Mouse (Mus musculus) thymus, postnatal 14 days (tissue): ENCODE measurements around the gene Pxylp1.

ENCODE experiments used
- DNase-seq: peaks from one replicate; pipeline ENCODE4 v3.0.0; 2021

Gene Pxylp1

DNA sequence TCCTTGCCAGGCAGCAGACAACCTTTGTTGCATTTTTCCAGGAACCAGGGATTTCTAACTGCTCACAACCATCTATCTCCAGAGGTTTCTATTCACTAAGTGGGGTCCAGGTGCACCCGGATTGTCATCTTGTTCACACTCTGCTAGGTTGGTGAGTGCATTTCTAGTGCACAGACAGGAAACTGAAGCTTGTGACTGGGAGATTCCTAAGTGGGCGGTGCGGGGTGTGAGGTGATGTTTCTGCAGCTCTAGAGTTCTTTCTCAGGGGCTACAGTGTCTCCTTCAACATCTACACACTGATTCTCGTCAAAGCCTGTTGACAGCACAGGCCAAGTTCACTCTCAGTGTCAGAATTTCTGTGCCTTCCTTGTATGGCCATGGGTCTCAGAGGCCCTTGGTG is 34.6 kb downstream of the Pxylp1 start:
- DNase-seq, result no peak

DNA sequence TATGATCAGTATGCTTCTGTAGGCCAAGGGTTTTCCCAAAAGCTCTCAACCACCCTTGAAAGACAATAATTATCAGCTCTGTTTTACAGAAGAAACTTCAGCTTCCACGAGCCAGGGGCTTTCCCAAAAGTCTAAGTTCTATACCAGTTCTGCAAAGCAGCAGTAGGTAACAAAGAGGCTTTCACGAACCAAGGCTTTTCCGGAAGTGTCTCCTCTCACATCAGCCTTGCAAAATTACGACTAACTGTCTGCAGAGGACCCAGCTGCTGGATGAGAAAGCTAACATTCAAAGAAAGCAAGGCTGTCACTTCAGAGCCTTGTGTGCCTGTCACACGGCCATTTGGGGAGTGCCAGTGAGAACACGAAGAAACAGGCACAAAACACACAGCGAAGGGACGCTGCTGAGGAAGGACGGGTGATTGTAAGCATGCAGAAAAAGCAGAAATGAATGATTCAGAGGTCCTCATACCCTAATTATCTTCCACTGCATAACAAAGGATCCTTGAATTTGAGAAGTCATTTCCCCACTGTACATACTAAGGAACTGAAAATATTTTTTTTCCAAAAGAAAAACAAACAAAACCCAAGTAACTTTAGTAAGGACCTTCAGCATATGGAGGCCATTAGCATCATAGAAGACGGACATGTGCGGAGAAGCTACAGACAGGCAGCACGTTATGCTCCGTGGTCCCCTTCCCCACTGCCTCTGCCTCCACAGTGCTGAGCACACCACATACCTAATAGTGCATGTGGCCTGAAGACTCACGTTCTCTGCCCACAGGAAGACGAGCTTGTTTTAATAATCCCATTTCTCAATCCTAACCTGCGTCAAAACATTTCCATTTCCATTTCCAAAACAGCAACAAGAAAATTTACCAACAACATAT is 38.9 kb downstream of the Pxylp1 start:
- peak; percentile 15 for DNase-seq

DNA sequence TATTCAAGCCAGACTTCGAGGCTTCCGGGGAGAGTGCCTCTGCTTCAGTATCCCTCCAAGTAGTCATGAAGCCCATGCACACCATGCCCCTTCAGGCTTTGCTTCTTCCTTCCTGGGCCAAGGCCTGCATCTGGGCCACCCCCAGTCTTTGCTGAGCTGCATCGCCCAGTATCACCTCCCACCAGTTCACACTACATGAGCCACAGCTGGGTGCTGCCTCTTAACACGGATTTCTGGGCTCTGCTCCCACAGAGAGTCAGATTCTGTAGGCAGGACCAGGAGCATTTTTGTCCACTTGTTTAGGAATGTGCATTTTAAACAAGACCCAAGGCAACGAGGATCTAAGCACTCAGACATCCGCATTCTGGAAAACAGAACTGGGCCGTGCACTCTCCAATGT is 40.8 kb downstream of the Pxylp1 start:
- DNase-seq, result no peak

DNA sequence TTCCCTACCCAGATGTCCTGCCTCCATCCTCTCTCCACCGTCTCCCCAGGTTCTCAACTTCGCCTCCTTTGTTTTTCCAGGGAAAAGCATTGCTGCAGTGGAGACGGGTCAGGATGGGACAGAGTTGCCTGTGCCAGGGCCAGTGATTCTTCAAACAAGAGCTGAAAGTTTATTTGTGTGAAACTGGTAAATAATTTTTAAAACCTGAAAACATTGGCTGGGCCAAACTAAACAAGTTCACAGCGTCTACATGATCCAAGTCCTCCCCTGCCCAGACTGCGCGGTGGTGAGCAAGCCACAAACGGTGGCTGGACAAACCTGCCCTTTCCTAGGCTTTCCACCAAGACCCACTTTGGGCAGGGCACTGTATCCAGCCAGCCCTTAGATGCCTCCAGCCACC is 41.4 kb downstream of the Pxylp1 start:
- DNase-seq, result no peak

DNA sequence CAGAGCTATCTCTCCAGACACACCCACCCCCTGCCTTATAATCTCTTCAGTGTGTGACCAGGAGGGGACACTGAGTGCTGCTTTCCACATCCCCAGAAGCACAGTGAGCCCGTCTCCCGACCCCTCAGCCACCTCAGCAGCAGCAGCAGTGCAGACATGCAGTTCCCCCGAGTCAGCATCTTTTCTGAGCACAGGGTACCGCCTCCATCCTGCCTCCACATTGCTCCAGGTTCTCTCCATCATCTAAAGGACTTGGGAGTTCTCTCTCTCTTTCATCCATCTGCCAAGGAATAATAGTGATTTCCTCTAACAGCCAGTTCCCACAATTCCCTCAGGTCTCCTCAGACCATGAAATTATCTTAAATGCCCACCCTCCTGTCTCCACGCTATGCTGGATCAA is 43.5 kb downstream of the Pxylp1 start:
- no peak for DNase-seq

DNA sequence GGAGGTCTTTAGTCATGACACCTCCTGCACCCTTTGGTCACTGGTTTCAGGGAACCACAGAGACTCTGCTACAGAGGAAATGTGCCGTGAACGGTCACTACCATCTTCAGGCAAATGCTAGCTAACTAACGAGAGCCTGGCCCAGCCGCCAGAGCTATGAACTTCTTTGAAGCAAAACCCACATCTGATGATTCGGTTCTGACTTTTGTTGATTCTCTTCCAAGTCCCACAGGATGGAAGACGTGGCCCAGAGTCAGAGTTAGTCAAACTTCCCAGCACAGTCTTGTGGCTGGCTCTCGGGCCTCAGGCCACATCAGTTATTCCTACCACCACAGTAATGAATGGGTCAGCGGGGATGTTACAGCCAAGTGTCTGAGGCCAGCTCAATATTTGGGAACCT is 46.1 kb downstream of the Pxylp1 start:
- DNase-seq, result no peak

DNA sequence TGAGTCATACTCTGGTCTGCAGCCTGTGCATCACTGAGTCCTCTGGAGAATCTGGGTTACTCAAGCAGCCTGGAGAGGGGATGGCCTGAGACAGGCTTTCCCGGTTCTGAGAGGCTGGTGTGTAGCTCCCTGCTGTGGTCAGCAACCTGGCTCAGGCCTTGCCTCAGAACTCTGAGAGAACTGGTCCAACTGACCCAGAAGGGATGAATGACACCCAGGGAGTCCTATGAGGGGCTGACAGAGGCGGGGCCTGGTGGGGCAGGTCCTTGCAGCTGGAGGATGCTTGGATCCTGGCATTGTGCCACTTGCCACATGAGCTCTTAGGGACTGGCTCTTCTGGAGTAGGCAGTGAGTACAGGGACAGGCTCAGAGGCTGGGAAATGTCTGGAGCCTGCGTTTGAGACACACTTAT is 47.7 kb downstream of the Pxylp1 start:
- no peak for DNase-seq

DNA sequence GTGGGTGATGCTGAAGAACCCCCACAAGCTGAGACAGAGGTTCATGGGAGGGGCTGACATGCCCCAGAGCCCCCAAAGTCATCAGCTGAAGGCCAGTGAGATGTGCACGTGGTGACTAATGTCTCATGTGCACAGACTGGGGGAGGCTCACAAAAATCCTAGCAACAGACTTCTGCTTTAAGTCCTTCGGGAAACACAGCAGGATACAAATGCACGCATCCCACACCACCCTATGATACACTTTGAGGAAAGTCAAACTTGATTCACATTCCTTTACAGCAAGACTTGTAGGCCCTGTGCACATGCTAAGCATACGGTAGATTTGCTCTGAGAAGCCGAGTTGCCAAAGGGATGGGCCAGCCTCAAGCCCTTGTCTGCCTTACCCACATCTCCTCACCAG is 53.1 kb downstream of the Pxylp1 start:
- DNase-seq, result no peak

DNA sequence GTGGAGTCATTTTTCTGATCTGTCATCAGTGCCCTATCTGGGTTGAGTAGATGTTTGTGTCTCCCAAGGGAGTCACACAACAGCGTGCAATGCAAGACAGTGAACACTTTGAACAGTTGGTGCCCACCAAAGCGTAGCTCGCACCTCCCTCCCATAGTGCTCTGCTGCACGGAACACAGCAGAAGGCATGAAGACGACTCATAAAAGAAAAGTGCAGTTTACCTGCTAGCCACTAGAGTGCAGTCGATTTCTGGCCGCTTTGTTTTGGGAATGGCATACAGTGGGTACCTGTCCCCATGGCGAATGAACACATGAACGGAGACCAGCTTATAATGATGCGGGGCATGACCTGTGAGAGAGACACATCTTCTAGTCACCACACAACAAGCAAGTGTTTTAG is 53.6 kb downstream of the Pxylp1 start:
- peak; percentile 35 for DNase-seq

DNA sequence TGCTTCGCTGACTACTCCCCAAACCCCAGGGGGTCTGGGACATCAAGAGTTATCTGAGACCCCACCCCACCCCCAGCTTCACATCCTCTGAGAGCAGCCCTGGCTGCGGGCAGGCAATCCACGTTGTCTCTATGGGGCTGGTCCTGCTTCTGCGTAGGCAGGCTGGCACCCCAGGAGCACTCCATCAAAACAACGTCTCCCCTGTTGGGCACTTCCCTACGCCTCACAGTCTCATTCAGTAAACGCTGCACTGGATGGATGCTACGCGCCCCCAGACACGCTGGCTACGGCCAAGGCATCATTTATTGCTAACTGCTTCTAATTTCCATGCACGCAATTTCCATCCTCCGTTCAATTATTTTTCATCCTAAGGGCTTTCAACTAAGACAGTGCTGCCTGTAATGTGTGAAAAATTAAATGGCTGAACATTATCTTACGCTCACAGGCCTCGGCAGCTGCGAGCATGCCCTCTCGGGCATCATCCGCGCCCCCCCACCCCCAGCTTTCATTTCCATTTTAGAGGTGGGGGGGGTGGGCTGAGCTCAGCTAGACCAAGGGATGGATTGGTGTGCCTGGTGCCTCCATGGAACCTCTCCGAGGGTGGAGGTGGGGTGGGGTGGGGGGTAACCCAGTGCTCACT is 54.6 kb downstream of the Pxylp1 start:
- no peak for DNase-seq

DNA sequence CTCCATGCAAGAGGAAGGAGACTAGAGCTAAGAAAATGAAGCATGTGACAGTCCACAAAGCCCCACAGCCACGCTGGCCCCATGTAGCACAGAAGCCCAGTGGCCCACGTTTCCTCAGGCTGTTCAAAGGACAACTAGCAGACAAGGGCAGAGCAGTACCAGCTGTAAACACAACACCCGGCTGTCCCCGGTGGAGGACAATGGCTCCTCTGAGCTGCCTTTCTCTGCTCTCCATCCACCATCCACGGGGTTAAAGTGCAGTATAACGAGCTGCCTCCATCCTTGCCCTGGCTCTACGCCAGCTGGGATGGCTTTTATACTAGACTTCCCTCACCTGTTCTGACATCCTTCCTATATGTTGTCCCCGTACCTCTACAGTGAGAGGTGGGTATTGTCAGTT is 55.5 kb downstream of the Pxylp1 start:
- DNase-seq, result no peak

DNA sequence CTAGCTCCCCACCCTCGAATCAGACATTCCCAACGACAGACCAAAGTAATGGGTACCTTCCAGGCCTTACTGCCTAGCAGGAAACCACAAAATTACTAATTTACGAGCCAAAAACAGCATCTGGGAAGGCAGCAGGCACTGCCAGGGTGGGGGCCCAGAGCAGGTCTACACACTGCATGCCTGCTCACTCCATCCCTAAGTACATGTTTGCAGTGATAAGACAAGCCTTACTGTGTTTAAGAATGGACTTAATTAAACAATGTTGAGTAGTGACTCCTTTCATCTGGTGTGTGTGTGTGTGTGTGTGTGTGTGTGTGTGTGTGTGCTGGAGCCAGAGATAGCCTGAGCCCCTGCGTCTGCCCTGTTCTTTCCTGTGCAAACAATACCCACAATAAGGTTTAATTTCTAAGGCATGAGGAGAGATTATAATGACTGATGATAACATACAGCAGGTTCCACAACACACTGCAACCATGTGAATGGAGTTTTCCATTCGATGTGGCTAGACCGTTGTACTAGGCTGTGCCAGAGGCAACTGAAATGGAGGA is 57.0 kb downstream of the Pxylp1 start:
- DNase-seq, result no peak

DNA sequence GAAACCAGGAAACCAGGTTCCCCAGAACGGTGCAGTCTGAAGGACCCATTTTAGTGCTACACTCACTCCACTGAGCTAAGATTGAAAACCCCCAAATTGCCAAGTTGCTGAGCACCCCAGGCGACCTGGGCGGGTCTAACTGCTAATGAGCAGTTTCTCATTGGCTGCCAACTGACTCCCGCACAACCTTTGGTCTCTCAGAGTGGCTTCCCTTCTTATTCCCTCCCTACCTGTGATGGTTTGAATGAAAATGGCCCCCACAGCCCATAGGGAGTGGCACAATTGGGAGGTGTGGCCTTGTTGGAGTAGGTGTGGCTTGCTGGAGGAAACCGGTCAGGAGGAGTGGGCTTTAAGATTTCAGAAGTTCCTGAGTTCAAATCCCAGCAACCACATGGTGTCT is 58.9 kb downstream of the Pxylp1 start:
- DNase-seq, result no peak

DNA sequence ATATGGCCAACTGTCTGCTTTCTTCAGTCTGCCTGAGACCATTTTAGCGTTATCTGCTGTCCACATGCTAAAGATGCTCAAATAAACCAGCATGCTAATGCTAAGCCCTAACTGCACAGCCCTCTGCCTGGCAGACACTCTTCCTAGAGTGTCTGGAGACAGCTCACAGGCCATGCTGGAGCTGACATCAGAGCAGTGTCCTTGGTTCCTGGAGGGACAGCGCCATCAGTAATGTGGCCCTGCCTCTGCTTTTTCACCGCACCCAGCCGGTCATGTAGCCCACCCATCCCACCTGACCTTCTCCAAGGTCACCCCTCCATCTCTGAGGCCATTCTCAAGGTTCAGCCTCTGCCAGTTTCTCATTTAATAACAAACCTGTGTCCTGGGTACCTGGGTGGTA is 60.0 kb downstream of the Pxylp1 start:
- no peak for DNase-seq

DNA sequence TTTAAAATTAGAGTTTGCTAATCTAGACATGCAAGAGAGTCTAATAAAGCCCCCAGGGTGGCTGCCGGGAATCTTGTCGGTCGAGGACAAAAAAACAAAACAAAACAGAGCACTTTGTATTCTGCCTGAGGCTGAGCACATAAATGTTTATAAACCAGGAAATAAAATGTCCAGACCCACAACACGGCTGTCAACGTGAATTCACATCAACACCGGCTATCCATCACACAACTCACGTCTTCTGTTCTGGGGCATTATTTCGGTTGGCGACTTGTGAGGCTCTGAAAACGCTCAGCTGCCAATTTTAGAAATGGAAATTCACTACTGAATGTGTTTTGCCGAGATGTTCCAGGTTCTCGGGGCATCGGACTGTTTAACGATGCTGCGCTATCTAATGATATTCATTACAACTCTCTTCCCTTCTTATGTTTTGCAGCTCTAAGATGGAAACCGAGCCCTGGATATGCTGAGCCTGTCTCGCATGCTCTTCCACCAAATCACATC is 61.6 kb downstream of the Pxylp1 start:
- no peak for DNase-seq

DNA sequence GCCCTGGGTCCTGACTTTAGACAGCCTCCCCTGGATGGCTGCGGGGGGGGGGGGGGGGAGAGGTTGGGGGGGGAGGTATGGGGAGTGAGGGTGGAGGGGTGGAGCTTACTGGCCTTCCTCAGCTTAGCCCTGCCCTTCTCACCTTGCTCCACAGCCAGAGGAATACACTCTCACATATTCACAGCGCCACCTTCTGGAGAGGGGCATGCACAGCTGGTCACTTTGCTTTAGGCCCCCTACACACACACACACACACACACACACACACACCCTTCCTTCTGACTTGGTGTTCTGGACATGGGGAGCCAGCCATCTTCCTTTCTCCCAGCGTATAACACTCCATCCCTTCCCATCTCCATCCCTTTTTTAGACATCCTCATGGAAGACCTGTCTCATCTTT is 62.8 kb downstream of the Pxylp1 start:
- DNase-seq, result no peak

DNA sequence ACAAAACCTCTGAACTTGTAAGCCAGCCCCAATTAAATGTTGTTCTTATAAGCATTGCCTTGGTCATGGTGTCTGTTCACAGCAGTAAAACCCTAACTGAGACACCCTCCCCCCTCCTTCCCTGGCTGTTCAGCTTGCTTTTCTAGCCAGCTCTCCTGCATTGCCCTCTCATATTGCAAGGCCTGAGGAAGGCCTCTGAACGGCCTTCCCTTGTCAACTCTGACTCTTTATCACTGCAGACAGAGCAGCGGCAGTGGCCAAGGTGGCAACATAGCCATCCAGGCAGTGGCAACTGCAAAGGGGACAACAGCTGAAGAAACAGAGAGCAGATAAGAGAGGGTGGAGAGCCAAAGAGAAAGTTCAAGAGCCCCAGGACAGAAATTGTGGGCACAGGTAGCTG is 64.4 kb downstream of the Pxylp1 start:
- DNase-seq, result no peak

DNA sequence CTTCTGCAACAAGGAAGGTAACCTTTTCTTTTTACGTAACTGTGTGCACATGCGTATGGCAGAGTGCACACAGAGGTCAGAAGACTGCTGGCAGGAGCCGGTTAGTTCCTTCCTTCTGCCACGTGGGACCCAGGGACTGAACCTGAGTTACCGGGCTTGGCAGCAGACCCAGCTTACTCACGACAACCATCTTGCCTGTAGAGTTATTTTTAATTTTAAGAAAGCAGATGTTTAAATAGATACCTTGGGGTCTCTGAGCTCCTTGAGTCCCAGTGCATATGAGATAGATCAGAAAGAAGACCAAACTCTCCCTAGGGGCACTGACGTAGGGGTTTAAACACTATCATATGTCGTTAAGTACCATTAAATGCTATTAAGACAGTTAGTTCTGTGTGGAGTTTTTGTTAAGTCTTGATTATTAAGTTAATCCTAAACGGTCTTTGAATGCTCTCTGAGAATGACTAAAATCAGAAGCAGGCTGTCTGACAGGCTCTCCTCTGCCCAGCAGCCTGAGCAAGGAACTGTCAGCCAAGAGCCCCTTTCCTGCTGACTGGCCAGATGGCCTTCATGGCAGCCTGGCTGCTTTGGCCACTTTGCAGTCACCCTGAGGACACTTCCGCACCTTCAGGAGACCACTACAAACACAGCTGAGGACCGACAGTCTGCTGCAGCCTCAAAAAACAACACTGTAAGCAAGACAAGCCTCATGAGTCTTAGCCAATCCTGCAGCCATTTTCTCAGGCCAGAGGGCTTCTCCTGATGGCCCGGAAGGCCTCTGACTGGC is 65.3 kb downstream of the Pxylp1 start:
- DNase-seq, result no peak

DNA sequence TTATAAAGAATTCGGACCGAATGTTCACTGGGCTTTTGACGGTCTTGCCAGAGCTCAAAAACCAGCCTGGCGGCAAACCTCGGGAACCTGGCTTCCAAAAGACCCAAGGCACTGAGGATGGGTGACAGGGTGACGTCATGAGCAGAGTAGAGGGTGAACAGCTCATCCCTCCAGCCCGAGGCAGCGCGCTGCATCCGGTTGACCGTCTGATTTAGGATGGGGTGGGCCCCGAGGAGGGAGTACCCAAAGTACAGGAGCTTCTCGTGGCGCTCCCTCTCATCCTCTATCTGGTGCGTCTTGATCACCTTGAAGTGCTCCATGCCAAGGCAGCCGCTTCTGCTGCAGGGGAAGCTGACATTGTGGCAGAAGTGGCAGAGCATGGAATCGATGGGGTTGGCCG is 67.6 kb downstream of the Pxylp1 start:
- DNase-seq, result no peak

DNA sequence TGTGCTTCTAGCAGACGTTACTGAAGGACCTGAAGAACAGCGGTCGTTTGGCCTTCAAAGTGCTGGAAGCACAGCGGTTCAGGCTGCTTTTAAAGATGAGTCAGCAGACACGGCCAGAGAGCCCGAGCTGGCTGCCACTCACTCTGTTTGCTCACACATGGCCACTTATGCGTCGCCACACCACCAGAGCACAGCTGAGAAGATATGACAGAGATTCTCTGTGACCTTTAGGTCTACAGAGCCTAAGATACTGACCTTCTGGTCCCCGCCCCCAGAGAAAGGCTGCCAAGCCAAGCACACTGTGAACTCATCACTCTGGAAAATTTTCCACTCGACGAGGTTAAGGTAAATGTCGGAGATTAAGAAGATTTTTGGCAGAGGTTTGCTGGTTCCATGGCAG is 68.4 kb downstream of the Pxylp1 start:
- DNase-seq, result no peak

DNA sequence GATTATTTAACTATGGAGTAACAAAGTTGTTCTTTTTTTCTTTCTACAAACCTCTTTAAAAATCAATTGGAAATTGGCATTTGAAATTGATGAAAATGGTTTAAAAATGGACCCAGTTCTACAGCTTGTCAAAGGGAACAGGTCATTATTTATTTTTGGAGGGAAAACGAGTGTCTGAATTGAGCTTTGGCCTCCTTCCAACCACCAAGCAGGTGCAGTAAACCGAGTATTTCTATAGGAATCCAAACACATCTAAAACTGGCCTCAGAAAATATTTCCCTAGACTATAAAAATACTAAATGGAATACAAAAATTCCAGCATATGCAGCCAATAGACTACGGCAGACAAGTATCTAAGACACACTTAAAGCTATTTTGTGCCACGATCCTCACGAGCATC is 68.9 kb downstream of the Pxylp1 start:
- no peak for DNase-seq

DNA sequence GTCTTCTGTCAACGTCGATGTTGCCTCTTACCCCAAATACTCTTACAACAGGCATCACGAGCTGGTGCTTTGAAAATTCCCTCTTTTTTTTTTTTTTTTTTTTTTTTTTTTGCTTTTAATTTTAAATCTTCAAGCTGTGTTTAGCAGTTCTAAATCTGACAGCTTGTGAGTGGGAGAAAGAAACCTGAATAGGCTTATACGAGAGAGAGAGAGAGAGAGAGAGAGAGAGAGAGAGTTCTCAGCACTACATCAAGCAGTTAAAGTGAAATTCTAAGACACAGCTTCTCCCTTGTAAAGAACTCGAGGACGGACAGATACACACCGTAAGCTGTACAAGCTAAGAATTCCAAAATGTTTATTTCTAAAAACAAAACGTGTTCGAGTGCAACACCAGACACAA is 69.5 kb downstream of the Pxylp1 start:
- DNase-seq, result no peak

DNA sequence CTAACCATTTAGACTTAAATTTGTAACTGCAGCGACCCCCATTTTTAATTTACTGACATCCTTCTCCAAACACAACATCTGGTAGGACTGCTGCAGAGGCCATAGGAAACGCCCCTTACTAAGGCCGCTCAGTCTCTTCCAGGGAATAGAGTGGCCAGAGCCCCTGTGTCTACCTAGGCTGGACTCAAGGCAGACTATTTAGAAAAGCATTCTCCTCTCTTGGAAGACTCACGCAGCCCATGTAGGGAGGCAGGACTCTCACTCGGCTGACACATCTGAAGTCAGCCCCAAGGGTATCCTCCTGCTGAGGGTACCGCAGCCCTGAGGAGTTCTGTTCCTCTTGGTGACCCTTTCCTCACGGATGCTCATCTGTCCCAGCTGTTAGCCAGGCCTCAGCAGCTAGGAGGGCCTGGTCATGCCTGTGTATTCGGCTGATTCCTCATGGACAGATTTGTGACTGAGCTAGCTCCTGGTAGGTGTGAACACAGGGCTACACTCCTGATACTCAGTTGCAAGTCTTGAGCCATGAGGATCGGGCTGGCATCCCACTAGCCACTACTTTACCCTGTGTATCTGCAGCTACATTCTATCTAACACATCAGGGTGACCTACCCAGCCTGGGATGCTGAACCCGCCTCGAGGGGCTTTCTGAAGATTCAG is 73.5 kb downstream of the Pxylp1 start:
- no peak for DNase-seq
